In genomic region chr1:90676192-90677006, GRCm38 (mm10) we compare ENCODE assay signal across 9 mouse cellular contexts.
DNase-seq lines count a peak whose midpoint lies in the region; ATAC-seq and TF ChIP-seq lines count a peak whose summit lies in the region.
"Had no signal": no experiment of that assay in that cellular context is flagged by ENCODE, and none has a peak within 500 bp of the region (broad histone marks: within the 10 kb centered on the region; RNA-seq: fewer than 3 reads in every experiment).

No protein-coding gene starts in this region.

- TF ChIP-seq EP300 in heart, adult 2 months (IDR thresholded peaks at IDR 0.05; ENCODE audit: insufficient read depth, low read depth, low read length) = no peak

- TF ChIP-seq POLR2A in heart, adult 2 months (IDR thresholded peaks at IDR 0.05; ENCODE audit: insufficient read depth, low read depth, low read length) = no peak

- H3K9me3 ChIP-seq in kidney, postnatal 0 days (replicated peaks; ENCODE audit: low read length) = no peaks in the 10 kb centered on the region
- H3K9me3 ChIP-seq in hindbrain, embryonic 16.5 days (ENCODE audit: control insufficient read depth, low read length) = no peaks in the 10 kb centered on the region

- H3K27me3 ChIP-seq in heart, adult 2 months (ENCODE audit: control insufficient read depth, insufficient read depth, low read length) = no peaks in the 10 kb centered on the region
- no peaks in the 10 kb centered on the region for H3K27me3 ChIP-seq in kidney, postnatal 0 days (ENCODE audit: insufficient read depth, low read length)
- H3K27me3 ChIP-seq in hindbrain, embryonic 16.5 days (replicated peaks; ENCODE audit: control insufficient read depth, insufficient read depth, low read length) = no peaks in the 10 kb centered on the region

- no peak overlapping the region for H3K27ac ChIP-seq in left cerebral cortex, adult 2 months
- H3K27ac ChIP-seq in heart, adult 2 months = 0 out of 2 replicates have a peak overlapping the region, but pooled peaks have one; percentile 19
- H3K27ac ChIP-seq in kidney, postnatal 0 days = no peak overlapping the region
- H3K27ac ChIP-seq in hindbrain, embryonic 16.5 days (ENCODE audit: low read depth, low read length) = no peak overlapping the region

- TF ChIP-seq CTCF in left cerebral cortex, adult 2 months (IDR thresholded peaks at IDR 0.05) = no peak
- TF ChIP-seq CTCF in heart, adult 2 months (IDR thresholded peaks at IDR 0.05) = no peak
- no peak for TF ChIP-seq CTCF in kidney, postnatal 0 days (IDR thresholded peaks at IDR 0.05; ENCODE audit: low read depth)

- no peaks in the 10 kb centered on the region for H3K36me3 ChIP-seq in heart, adult 2 months (ENCODE audit: control insufficient read depth, insufficient read depth, low read length)
- no peaks in the 10 kb centered on the region for H3K36me3 ChIP-seq in kidney, postnatal 0 days (ENCODE audit: insufficient read depth, low read length)
- H3K36me3 ChIP-seq in hindbrain, embryonic 16.5 days (ENCODE audit: control insufficient read depth, insufficient read depth, low read length) = no peaks in the 10 kb centered on the region

- no peak overlapping the region for H3K9ac ChIP-seq in heart, adult 2 months (ENCODE audit: low read depth, low read length)
- H3K9ac ChIP-seq in kidney, postnatal 0 days (ENCODE audit: low read depth, low read length) = no peak overlapping the region
- no peak overlapping the region for H3K9ac ChIP-seq in hindbrain, embryonic 16.5 days (ENCODE audit: low read depth, low read length)

- WGBS in heart, adult 2 months = 14% methylated on average over 9 of the region's 9 CpGs
- WGBS in kidney, postnatal 0 days = 23% methylated on average over 9 of the region's 9 CpGs
- WGBS in hindbrain, embryonic 16.5 days = 56% methylated on average over 9 of the region's 9 CpGs

- peak; percentile 19 to 21 for DNase-seq in left cerebral cortex, adult 2 months (ENCODE audit: extremely low spot score in 1 of 2, low spot score in 2 of 2)
- no peak for DNase-seq in left cerebral cortex, adult 11 months (ENCODE audit: low spot score)
- peak; percentile 66 for DNase-seq in adipocyte (ENCODE audit: low spot score)
- DNase-seq in heart, adult 2 months = peak; percentile 67 to 74
- DNase-seq in kidney, postnatal 0 days (ENCODE audit: low spot score) = peak; percentile 55
- peak; percentile 49 for DNase-seq in right cerebral cortex, postnatal 14 days

- no peaks in the 10 kb centered on the region for H3K79me2 ChIP-seq in heart, adult 2 months (replicated peaks; ENCODE audit: control insufficient read depth, insufficient read depth, low read length)

- H3K4me3 ChIP-seq in left cerebral cortex, adult 2 months = no peak overlapping the region
- H3K4me3 ChIP-seq in heart, adult 2 months = no peak overlapping the region
- H3K4me3 ChIP-seq in kidney, postnatal 0 days (replicated peaks; ENCODE audit: low read depth, low read length) = no peak overlapping the region
- H3K4me3 ChIP-seq in hindbrain, embryonic 16.5 days (ENCODE audit: low read length) = no peak overlapping the region
- H3K4me3 ChIP-seq: megakaryocyte, embryonic 14.5 days had no signal

- no peak for ATAC-seq in kidney, postnatal 0 days (replicated peaks; ENCODE audit: low FRiP score, low read depth)
- no peak for ATAC-seq in megakaryocyte progenitor cell, adult 5-6 weeks (replicated peaks; ENCODE audit: poor library complexity)
- no peak for ATAC-seq in hindbrain, embryonic 16.5 days

- intact Hi-C loops in left cerebral cortex, adult 2 months (cut with DNase I) = no loop called here
- intact Hi-C loops in heart, adult 2 months (cut with DNase I) = no loop called here

- H3K4me1 ChIP-seq in heart, adult 2 months (ENCODE audit: control insufficient read depth, insufficient read depth, low read length) = peaks cover 3% of the 10 kb centered on the region
- 0 out of 2 replicates have a peak, but pooled peaks cover 5% of the 10 kb centered on the region for H3K4me1 ChIP-seq in kidney, postnatal 0 days (replicated peaks; ENCODE audit: insufficient read depth, low read length)
- H3K4me1 ChIP-seq in hindbrain, embryonic 16.5 days (ENCODE audit: control insufficient read depth, insufficient read depth, low read depth, low read length) = no peaks in the 10 kb centered on the region

- no peak overlapping the region for H3K4me2 ChIP-seq in kidney, postnatal 0 days (ENCODE audit: low read length)
- H3K4me2 ChIP-seq in hindbrain, embryonic 16.5 days (ENCODE audit: low read length) = no peak overlapping the region
